ENCODE assay signal across 19 mouse cellular contexts in genomic region chr9:104101458-104101857, GRCm38 (mm10). TPM values are rescaled to one million over a fixed set of nuclear protein-coding genes. Genes with fewer than 3 reads are reported as not detected.
A peak's percentile ranks its signal among the peaks of the same experiment; 100 is the strongest.
DNase-seq lines count a peak whose midpoint lies in the region; ATAC-seq and TF ChIP-seq lines count a peak whose summit lies in the region.
"Had no signal": no experiment of that assay in that cellular context is flagged by ENCODE, and none has a peak within 500 bp of the region (broad histone marks: within the 10 kb centered on the region; RNA-seq: fewer than 3 reads in every experiment).

No protein-coding gene starts in this region.

- peaks cover 18% of the 10 kb centered on the region for H3K36me3 ChIP-seq in heart, postnatal 0 days (replicated peaks; ENCODE audit: control insufficient read depth, insufficient read depth, low read length)
- H3K36me3 ChIP-seq in midbrain, embryonic 11.5 days (ENCODE audit: control insufficient read depth, insufficient read depth, low read length), result no peaks in the 10 kb centered on the region
- H3K36me3 ChIP-seq: neural tube, embryonic 15.5 days had no signal

- H3K4me1 ChIP-seq in heart, postnatal 0 days (ENCODE audit: control insufficient read depth, insufficient read depth), result no peaks in the 10 kb centered on the region
- H3K4me1 ChIP-seq in lung, adult 2 months (ENCODE audit: control insufficient read depth, insufficient read depth, low read length), result peaks cover 3% of the 10 kb centered on the region
- H3K4me1 ChIP-seq in midbrain, embryonic 11.5 days (ENCODE audit: control insufficient read depth, insufficient read depth, low read length), result no peaks in the 10 kb centered on the region
- H3K4me1 ChIP-seq: neural tube, embryonic 15.5 days had no signal

- H3K4me2 ChIP-seq in heart, postnatal 0 days (ENCODE audit: low read depth, low read length), result peak overlapping the region; percentile 35; the same call in 1 of the 2 replicates
- H3K4me2 ChIP-seq in midbrain, embryonic 11.5 days, result no peak overlapping the region
- H3K4me2 ChIP-seq: forebrain, embryonic 13.5 days; heart, embryonic 11.5 days; neural tube, embryonic 15.5 days had no signal

- ATAC-seq in heart, postnatal 0 days (ENCODE audit: insufficient read depth, low read depth), result no peak
- ATAC-seq in midbrain, embryonic 11.5 days (ENCODE audit: low FRiP score), result no peak
- ATAC-seq: forebrain, embryonic 13.5 days; liver, postnatal 0 days; midbrain, embryonic 16.5 days had no signal

- no peaks in the 10 kb centered on the region for H3K27me3 ChIP-seq in heart, postnatal 0 days (ENCODE audit: control insufficient read depth, insufficient read depth, low read length)
- no peaks in the 10 kb centered on the region for H3K27me3 ChIP-seq in midbrain, embryonic 11.5 days (ENCODE audit: control insufficient read depth, insufficient read depth, low read length)
- H3K27me3 ChIP-seq: forebrain, embryonic 13.5 days; megakaryocyte, embryonic 14.5 days; neural tube, embryonic 15.5 days had no signal

- no peak for TF ChIP-seq EP300 in heart, postnatal 0 days (IDR thresholded peaks at IDR 0.05; ENCODE audit: low read depth)

- DNase-seq in adrenal gland, postnatal 14 days, result peak; percentile 73
- no peak for DNase-seq in adrenal gland, adult (ENCODE audit: inconsistent age in 2 of 2, low spot score in 1 of 2)
- no peak for DNase-seq in heart, postnatal 0 days (ENCODE audit: low spot score)
- no peak for DNase-seq in heart, adult 8-10 months (ENCODE audit: low spot score)
- no peak for DNase-seq in lung, adult 2 months
- no peak for DNase-seq in lung, adult 18-20 months
- DNase-seq in midbrain, embryonic 11.5 days (ENCODE audit: low spot score, missing footprints), result no peak
- DNase-seq: cerebellum, adult 8-10 months; gastrocnemius, postnatal 36 days; left cerebral cortex, postnatal 4 days; liver, postnatal 0 days; right cerebral cortex, postnatal 25 days had no signal

- H3K4me3 ChIP-seq in heart, postnatal 0 days (ENCODE audit: low read depth, low read length), result no peak overlapping the region
- H3K4me3 ChIP-seq in lung, adult 2 months (replicated peaks; ENCODE audit: extremely low read depth, low read depth, low read length), result peak overlapping the region; percentile 57
- no peak overlapping the region for H3K4me3 ChIP-seq in midbrain, embryonic 11.5 days (ENCODE audit: low read depth, low read length)
- H3K4me3 ChIP-seq: erythroblast, embryonic 14.5 days; forebrain, embryonic 13.5 days; left cerebral cortex, adult 2 months; megakaryocyte, embryonic 14.5 days; neural tube, embryonic 15.5 days had no signal

- H3K9ac ChIP-seq in heart, postnatal 0 days (replicated peaks; ENCODE audit: low read depth, low read length), result no peak overlapping the region
- H3K9ac ChIP-seq in midbrain, embryonic 11.5 days (ENCODE audit: low read length), result no peak overlapping the region
- H3K9ac ChIP-seq: forebrain, embryonic 13.5 days; liver, postnatal 0 days; neural tube, embryonic 15.5 days had no signal

- no peak overlapping the region for H3K27ac ChIP-seq in heart, postnatal 0 days (ENCODE audit: low read depth)
- H3K27ac ChIP-seq in midbrain, embryonic 11.5 days (ENCODE audit: low read depth, low read length), result no peak overlapping the region
- H3K27ac ChIP-seq: forebrain, embryonic 13.5 days; left cerebral cortex, adult 2 months; neural tube, embryonic 15.5 days had no signal

- TF ChIP-seq POLR2A in lung, adult 2 months (IDR thresholded peaks at IDR 0.05; ENCODE audit: borderline replicate concordance, extremely low read depth, low read depth, low read length), result no peak

- WGBS in heart, postnatal 0 days, result 67% methylated on average over 3 of the region's 3 CpGs
- 51% methylated on average over 3 of the region's 3 CpGs for WGBS in lung, adult 2 months
- WGBS in midbrain, embryonic 11.5 days, result 35% methylated on average over 3 of the region's 3 CpGs

- TF ChIP-seq CTCF in heart, postnatal 0 days (IDR thresholded peaks at IDR 0.05; ENCODE audit: low read depth), result no peak
- TF ChIP-seq CTCF in lung, adult 2 months (IDR thresholded peaks at IDR 0.05; ENCODE audit: insufficient read depth, low read length), result no peak

- no peaks in the 10 kb centered on the region for H3K9me3 ChIP-seq in heart, postnatal 0 days (replicated peaks; ENCODE audit: control insufficient read depth, low read length)
- H3K9me3 ChIP-seq in midbrain, embryonic 11.5 days (ENCODE audit: control insufficient read depth, low read length), result no peaks in the 10 kb centered on the region
- H3K9me3 ChIP-seq: forebrain, embryonic 13.5 days; megakaryocyte, embryonic 14.5 days; neural tube, embryonic 15.5 days had no signal

RNA-seq across cellular contexts. Expression of gene Ackr4, which starts 25.3 kb away (rescaled TPM):
- 0.33 and 1.6 TPM in 2 replicates for total RNA-seq in adrenal gland, postnatal 14 days (2021)
- total RNA-seq in heart, postnatal 0 days (2014; rRNA removed; ENCODE audit: low replicate concordance), result 18.1 and 18.8 TPM in 2 replicates
- 6.4 and 6.7 TPM in 2 replicates for polyA plus RNA-seq in heart, postnatal 0 days (2015; fragmentation: Nextera tagmentation; extraction: Ambion mirVana)
- total RNA-seq in heart, adult 8-10 months (2022), result 1 to 10 TPM; 1.6 to 3.1 (median 1.8) TPM
- 8.2 and 15.3 TPM in 2 replicates for polyA plus RNA-seq in lung, adult 2 months (2012; rRNA removed)
- 0.36 and 0.57 TPM in 2 replicates for polyA plus RNA-seq in midbrain, embryonic 11.5 days (2014; fragmentation: Nextera tagmentation; extraction: Ambion mirVana)
- polyA plus RNA-seq: erythroblast, embryonic 14.5 days had no signal

RNA-seq across cellular contexts. Expression of gene Acad11, which starts 38.3 kb away (rescaled TPM):
- 102 and 121 TPM in 2 replicates for total RNA-seq in adrenal gland, postnatal 14 days (2021)
- total RNA-seq in heart, postnatal 0 days (2014; rRNA removed; ENCODE audit: low replicate concordance), result 36.7 and 58.5 TPM in 2 replicates
- 17.4 and 18.6 TPM in 2 replicates for polyA plus RNA-seq in heart, postnatal 0 days (2015; fragmentation: Nextera tagmentation; extraction: Ambion mirVana)
- 100 to 1,000 TPM; 114 to 136 (median 130) TPM for total RNA-seq in heart, adult 8-10 months (2022)
- 19.0 and 24.3 TPM in 2 replicates for polyA plus RNA-seq in lung, adult 2 months (2012; rRNA removed)
- polyA plus RNA-seq in midbrain, embryonic 11.5 days (2014; fragmentation: Nextera tagmentation; extraction: Ambion mirVana), result 7.1 and 7.8 TPM in 2 replicates
- polyA plus RNA-seq: erythroblast, embryonic 14.5 days had no signal

RNA-seq across cellular contexts. Expression of gene Uba5, which starts 38.5 kb away (rescaled TPM):
- total RNA-seq in adrenal gland, postnatal 14 days (2021), result 32.9 and 36.5 TPM in 2 replicates
- 25.3 and 32.0 TPM in 2 replicates for total RNA-seq in heart, postnatal 0 days (2014; rRNA removed; ENCODE audit: low replicate concordance)
- 27.7 and 28.3 TPM in 2 replicates for polyA plus RNA-seq in heart, postnatal 0 days (2015; fragmentation: Nextera tagmentation; extraction: Ambion mirVana)
- 10 to 100 TPM; 12.7 to 16.2 (median 14.0) TPM for total RNA-seq in heart, adult 8-10 months (2022)
- polyA plus RNA-seq in lung, adult 2 months (2012; rRNA removed), result 13.5 and 19.2 TPM in 2 replicates
- 62.5 and 68.1 TPM in 2 replicates for polyA plus RNA-seq in midbrain, embryonic 11.5 days (2014; fragmentation: Nextera tagmentation; extraction: Ambion mirVana)
